Mouse (Mus musculus) cortical plate, adult 2 months (tissue): ENCODE measurements at regions not wholly inside any gene's neighbourhood (a gene's known extent, or its start where the extent isn't known, plus 50 kb on each side); places are given as distances from the start of the nearest gene placed in this dataset.

Experiments used
- H3K27ac ChIP-seq: fragments of 200-500 bp; 2 replicates; pipeline ENCODE4 v1.5.1; 2012; ENCODE audit warnings: low read length, control low read depth, inconsistent platforms; ENCODE audit not compliant: insufficient read depth
- H3K4me1 ChIP-seq: fragments of 200-500 bp; 2 replicates; pipeline ENCODE4 v1.6.1; 2011; ENCODE audit warnings: low read length; ENCODE audit not compliant: control insufficient read depth, insufficient read depth
- H3K4me3 ChIP-seq: fragments of 200-500 bp; 2 replicates; pipeline ENCODE4 v1.5.1; 2011; ENCODE audit warnings: mild to moderate bottlenecking, low read length, control low read depth; ENCODE audit not compliant: insufficient read depth
- CTCF ChIP-seq: fragments of 200-500 bp; IDR thresholded peaks from 2 replicates; pipeline ENCODE4 v1.5.1; 2011; ENCODE audit warnings: mild to moderate bottlenecking, control low read depth, low read length; ENCODE audit not compliant: insufficient read depth; ENCODE audit errors: extremely low read depth
- POLR2A ChIP-seq: fragments of 200-500 bp; IDR thresholded peaks from 2 replicates; pipeline ENCODE4 v1.6.1; 2011; ENCODE audit warnings: mild to moderate bottlenecking, low read length, control low read depth; ENCODE audit not compliant: insufficient read depth; ENCODE audit errors: extremely low read depth

- no peak overlapping the region for H3K4me3 ChIP-seq
- no peak overlapping the region for H3K27ac ChIP-seq
- TF ChIP-seq CTCF (no peak), POLR2A (no peak)
- no peaks in the 10 kb centered on the region for H3K4me1 ChIP-seq
Measured at GRCm38 (mm10) chr2:138966110-138966790, 527.5 kb upstream of the Sptlc3 start.

- no peak overlapping the region for H3K4me3 ChIP-seq
- H3K27ac ChIP-seq: no peak overlapping the region
- TF ChIP-seq CTCF (no peak), POLR2A (no peak)
- H3K4me1 ChIP-seq: no peaks in the 10 kb centered on the region
Measured at GRCm38 (mm10) chr2:138974548-138974947, 519.2 kb upstream of the Sptlc3 start.

GRCm38 (mm10) chr2:138990031-138990430, 503.7 kb upstream of the Sptlc3 start:
- H3K4me1 ChIP-seq: no peaks in the 10 kb centered on the region
- H3K4me3 ChIP-seq: no peak overlapping the region
- TF ChIP-seq POLR2A (no peak), CTCF (no peak)
- no peak overlapping the region for H3K27ac ChIP-seq

GRCm38 (mm10) chr2:139032105-139032812, 461.5 kb upstream of the Sptlc3 start:
- Histone ChIP-seq H3K4me3 (no peak overlapping the region), H3K4me1 (no peaks in the 10 kb centered on the region), H3K27ac (no peak overlapping the region)
- TF ChIP-seq CTCF (no peak), POLR2A (no peak)

GRCm38 (mm10) chr2:139034800-139035199, 458.9 kb upstream of the Sptlc3 start:
- Histone ChIP-seq H3K4me3 (no peak overlapping the region), H3K27ac (no peak overlapping the region), H3K4me1 (no peaks in the 10 kb centered on the region)
- TF ChIP-seq POLR2A: no peak
- no peak for TF ChIP-seq CTCF

- Histone ChIP-seq H3K4me1 (no peaks in the 10 kb centered on the region), H3K27ac (no peak overlapping the region), H3K4me3 (no peak overlapping the region)
- TF ChIP-seq POLR2A: no peak
- TF ChIP-seq CTCF: no peak
Measured at GRCm38 (mm10) chr2:139041671-139042273, 451.9 kb upstream of the Sptlc3 start.

- H3K4me3 ChIP-seq: no peak overlapping the region
- no peaks in the 10 kb centered on the region for H3K4me1 ChIP-seq
- no peak overlapping the region for H3K27ac ChIP-seq
- TF ChIP-seq CTCF: no peak
- no peak for TF ChIP-seq POLR2A
Measured at GRCm38 (mm10) chr2:139044684-139045083, 449.0 kb upstream of the Sptlc3 start.

- Histone ChIP-seq H3K4me3 (no peak overlapping the region), H3K27ac (no peak overlapping the region), H3K4me1 (no peaks in the 10 kb centered on the region)
- TF ChIP-seq POLR2A (no peak), CTCF (no peak)
Measured at GRCm38 (mm10) chr2:139055249-139055648, 438.5 kb upstream of the Sptlc3 start.

- no peak overlapping the region for H3K27ac ChIP-seq
- TF ChIP-seq POLR2A (no peak), CTCF (no peak)
- H3K4me3 ChIP-seq: no peak overlapping the region
- H3K4me1 ChIP-seq: no peaks in the 10 kb centered on the region
Measured at GRCm38 (mm10) chr2:139069276-139069961, 424.3 kb upstream of the Sptlc3 start.
